Mouse (Mus musculus): ENCODE measurements around the gene Prokr2.
"Not testable (repeated sequence)": the region's sequence is repeated elsewhere in the genome, so short reads cannot be mapped to it uniquely, and the experiment has no call there.

The Prokr2 gene

DNA sequence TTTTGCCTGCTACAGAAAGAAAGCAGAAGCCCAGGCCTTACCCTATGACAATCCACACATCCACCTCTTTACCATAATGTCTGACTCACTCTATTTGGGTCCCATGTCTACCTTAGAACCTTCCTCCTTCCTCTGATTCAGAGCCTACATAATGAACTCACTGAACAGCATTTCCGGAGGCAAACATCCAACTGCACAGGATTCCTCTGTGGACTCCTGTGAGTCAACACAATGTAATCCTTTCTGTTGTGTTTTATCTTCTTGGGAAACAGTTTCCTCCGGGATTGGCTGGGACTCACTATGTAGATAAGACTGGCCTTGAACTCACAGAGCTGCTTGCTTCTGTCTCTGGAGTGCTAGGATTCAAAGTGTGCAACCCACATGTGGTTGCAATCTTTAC lies 44.9 kb downstream of the Prokr2 start:
- DNase-seq (ENCODE audit: low spot score): no peak

- DNase-seq (ENCODE audit: low spot score): no peak
Measured at GRCm38 (mm10) chr2:132337202-132337601, 48.0 kb downstream of the Prokr2 start.

GRCm38 (mm10) chr2:132323541-132323940 lies 61.7 kb downstream of the Prokr2 start:
- no peak for DNase-seq (ENCODE audit: low spot score)

DNA sequence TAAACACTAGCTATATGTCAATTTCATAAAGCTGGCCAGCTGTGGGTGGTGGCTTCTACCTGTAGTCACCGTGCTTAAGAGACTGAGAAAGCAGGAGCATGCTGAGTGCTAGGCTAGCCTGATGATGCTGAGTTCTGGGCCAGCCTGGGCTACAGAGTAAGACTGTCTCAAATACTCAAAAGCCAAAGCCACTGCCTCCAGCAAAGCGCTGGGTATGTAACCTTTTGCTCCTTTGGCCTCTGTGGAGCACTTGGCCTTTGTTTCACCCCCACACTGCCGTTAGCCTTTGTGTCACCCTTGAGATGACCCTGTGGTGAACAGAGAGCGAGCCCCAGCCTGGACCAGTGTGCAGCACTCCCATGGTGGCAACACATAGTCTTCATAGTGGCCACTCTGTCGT lies 64.7 kb downstream of the Prokr2 start:
- DNase-seq (ENCODE audit: low spot score): no peak

- no peak for DNase-seq (ENCODE audit: low spot score)
Measured at GRCm38 (mm10) chr2:132317178-132317577, 68.1 kb downstream of the Prokr2 start.

DNA sequence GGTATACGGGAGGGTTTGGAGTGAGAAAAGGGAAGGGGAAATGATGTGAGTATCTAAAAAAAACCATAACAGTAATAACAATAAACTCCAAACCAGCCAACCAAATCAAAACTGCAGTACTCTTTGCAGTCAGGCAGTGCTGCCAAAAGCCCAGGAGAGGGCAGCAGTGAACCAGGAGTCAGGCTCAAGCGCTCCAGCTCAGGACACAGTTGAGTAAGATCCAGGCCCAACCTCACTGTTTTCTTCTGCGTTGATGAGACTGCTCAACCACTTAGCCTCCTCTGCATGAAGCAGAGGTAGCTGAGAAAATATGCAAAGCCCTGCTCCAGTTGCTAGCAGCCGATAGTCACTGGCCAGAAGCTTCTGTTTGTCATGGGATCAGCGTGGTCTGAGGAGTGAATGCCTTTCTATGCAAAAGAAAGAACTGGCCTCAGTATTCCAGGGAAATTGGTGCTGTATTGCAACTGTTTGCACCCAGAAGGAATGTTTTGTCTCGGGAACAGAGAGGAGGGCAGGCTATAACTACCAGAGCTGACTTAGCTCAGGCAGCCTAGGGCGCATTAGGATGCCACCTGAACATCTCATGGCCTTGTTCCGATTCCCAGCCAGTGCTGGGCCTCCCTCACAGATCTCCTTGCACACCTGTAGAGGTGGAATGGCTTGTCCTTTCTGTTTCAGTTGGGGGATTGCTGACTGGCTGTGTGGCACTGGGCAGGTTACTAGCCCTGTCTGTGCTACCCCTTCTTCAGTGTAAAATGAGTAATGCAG lies 69.0 kb downstream of the Prokr2 start:
- peak; percentile 47 for DNase-seq (ENCODE audit: low spot score)

GRCm38 (mm10) chr2:132314057-132314456 lies 71.2 kb downstream of the Prokr2 start:
- DNase-seq (ENCODE audit: low spot score): not testable (repeated sequence)

DNA sequence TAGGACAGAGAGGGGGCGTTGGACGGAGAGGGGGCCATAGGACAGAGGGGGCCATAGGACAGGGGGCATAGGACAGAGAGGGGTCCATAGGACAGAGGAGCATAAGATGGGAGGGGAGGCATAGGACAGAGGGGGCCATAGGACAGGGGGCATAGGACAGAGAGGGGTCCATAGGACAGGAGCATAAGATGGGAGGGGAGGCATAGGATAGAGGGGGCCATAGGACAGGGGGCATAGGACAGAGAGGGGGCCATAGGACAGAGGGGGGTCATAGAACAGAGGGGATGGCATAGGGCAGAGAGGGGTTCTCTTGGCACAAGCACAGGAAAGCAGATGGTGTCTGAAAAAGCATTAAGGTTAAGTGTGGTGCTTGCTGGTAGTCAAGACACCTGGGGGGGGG lies 71.7 kb downstream of the Prokr2 start:
- DNase-seq (ENCODE audit: low spot score): no peak

DNA sequence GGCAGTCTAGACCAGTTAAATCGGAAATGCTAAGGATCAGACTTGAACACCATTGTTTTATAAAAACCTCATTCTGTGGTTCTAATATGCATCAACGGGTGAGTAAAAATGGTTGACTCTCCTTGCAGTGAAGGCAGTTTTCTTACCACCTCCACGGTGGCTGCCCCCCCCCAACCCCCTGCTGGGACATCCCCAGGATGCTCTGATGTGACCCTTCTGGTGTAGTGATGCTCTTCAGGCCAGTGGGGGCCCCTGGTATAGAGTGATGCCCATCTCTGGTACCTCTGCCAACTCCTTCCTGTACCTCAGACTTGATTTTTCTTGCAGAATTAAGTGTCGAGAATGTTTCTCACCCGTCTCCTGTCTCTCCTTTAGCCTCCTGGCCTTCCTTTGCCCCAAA lies 72.6 kb downstream of the Prokr2 start:
- DNase-seq (ENCODE audit: low spot score): no peak

DNA sequence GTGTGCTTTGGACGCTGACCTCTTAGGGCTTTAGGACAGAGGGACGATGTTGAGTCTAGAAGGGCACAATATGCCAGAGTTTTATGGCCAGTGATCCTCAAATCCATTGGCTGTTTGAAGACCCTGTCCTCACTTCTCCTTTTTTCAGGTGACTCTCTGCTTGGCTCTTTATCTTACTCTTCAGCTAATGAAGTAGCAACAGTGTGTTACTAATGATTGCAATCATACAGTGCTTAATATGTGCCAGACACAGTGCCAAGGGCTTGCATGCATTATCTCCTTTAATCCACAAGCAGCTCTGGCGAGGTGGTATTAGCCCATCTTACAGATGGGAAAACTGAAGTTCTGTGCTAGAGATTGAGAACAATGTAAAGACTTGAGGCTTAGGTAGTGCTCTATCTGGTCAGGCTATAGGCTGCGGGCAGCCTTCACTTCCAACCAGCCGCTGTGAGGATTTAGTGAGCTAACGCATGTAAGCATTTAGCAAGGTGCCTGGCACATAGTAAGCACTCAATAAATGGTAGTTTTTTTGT lies 75.8 kb downstream of the Prokr2 start:
- no peak for DNase-seq (ENCODE audit: low spot score)

- DNase-seq (ENCODE audit: low spot score): no peak
Measured at GRCm38 (mm10) chr2:132308829-132309228, 76.4 kb downstream of the Prokr2 start.

GRCm38 (mm10) chr2:132307213-132307843 lies 77.9 kb downstream of the Prokr2 start:
- DNase-seq (ENCODE audit: low spot score): no peak

GRCm38 (mm10) chr2:132305988-132306387 lies 79.3 kb downstream of the Prokr2 start:
- DNase-seq (ENCODE audit: low spot score): no peak

DNA sequence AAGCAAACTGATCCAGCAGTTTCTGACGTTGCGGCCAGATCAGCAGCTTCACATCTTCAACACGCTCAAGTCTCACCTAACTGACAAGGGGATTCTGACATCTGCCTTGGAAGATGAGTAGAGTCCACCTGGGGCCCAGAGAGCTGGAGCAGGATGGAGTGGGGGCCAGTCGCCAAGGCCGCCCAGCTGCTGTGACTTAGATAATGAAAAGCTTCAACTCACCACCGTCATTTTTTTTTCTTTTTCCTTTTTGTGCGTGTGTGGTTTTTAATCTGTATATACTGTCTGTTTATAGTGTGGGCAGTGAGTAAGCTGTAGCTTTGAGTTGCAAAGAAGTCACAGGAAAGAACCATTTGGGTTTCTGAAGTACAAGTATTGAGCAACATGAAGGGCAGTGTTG lies 80.1 kb downstream of the Prokr2 start:
- no peak for DNase-seq (ENCODE audit: low spot score)

- DNase-seq (ENCODE audit: low spot score): no peak
Measured at GRCm38 (mm10) chr2:132301436-132301835, 83.8 kb downstream of the Prokr2 start.

GRCm38 (mm10) chr2:132298250-132298649 lies 87.0 kb downstream of the Prokr2 start:
- DNase-seq (ENCODE audit: low spot score): no peak

- DNase-seq (ENCODE audit: low spot score): no peak
Measured at GRCm38 (mm10) chr2:132293694-132294450, 91.4 kb downstream of the Prokr2 start.

GRCm38 (mm10) chr2:132292083-132292482 lies 93.2 kb downstream of the Prokr2 start:
- peak; percentile 21 for DNase-seq (ENCODE audit: low spot score)

DNA sequence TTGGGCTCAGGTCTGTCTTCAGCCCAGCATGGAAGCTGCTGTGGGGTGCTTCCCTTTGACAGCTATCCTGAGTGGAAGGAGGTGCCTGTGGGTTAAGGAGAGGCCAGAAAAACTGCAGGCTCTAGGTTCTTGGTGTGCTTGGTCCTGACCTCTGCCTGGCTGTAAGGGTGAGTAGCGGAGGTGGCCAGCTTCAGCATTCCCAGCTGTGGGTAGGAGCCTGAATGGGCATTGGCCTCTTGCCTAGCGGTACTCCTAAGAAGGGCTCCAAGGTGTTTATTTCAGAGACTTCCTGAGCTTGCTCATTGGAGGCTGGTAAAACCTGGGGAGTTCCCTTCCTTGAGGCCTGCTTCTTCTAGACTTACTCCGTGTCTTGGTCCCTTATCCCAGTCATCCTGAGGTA lies 94.0 kb downstream of the Prokr2 start:
- no peak for DNase-seq (ENCODE audit: low spot score)

DNA sequence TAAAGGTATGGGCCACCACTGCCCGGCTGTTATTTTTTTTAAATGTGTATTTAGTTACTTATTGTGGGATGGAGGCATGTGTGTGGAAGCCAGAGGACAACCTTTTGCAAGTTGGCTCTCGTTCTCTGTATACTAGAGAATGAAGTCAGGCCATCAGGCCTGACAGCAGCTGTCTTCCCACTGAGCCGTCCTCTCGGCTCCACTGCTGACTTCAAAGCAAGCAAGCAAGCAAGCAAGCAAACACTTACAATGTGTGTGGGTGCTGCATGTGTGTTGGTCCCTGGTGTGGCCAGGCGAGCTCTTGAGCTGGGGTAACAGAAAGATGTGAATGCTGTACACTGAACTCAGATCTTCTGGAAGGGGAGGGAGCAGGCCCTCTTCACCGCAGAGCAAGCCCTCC lies 94.4 kb downstream of the Prokr2 start:
- DNase-seq (ENCODE audit: low spot score): no peak

DNA sequence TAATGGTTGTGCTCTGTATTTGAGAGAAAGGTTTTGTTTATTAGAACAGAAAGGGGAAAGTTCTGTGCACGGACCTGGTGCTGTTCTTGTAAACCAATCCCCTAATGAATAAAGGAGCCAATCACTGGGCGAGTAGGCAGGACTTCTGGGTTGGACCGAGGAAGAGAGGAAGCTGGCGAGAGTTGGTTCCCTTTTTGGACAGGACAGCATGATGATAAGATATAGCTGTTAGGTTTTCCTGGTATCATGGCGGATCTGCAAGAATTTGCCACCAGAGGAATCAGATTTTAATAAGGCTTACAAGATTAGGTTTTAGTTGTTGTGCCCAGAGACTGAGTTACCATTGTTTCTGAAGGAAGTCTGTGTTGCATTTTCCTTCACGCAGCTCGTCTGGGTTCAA lies 96.0 kb downstream of the Prokr2 start:
- DNase-seq (ENCODE audit: low spot score): not testable (repeated sequence)
